Mouse (Mus musculus): ENCODE results near the gene Slit1.

- TF ChIP-seq CTCF (IDR thresholded peaks at IDR 0.05; ENCODE audit: insufficient read depth, low read depth, low read length) (no peak), POLR2A (IDR thresholded peaks at IDR 0.05; ENCODE audit: insufficient read depth, low read depth, low read length) (no peak)
Observed at GRCm38 (mm10) chr19:41655089-41655783, 88.2 kb downstream of the Slit1 start.
